Mouse (Mus musculus): ENCODE measurements around the gene Clcnkb.
A peak's percentile ranks its signal among the peaks of the same experiment; 100 is the strongest.

Clcnkb gene

GRCm38 (mm10) chr4:141433191-141433590, 17.4 kb upstream of the Clcnkb start:
- no peak for DNase-seq (ENCODE audit: low spot score)

GRCm38 (mm10) chr4:141432666-141433065, 16.9 kb upstream of the Clcnkb start:
- DNase-seq (ENCODE audit: low spot score) = no peak

GRCm38 (mm10) chr4:141430997-141431396, 15.2 kb upstream of the Clcnkb start:
- DNase-seq (ENCODE audit: low spot score) = peak; percentile 67

- no peak for DNase-seq (ENCODE audit: low spot score)
These were observed 14.0 kb upstream of the Clcnkb start for GRCm38 (mm10) chr4:141429847-141430246.

- DNase-seq (ENCODE audit: low spot score) = no peak
These were observed 13.6 kb upstream of the Clcnkb start for GRCm38 (mm10) chr4:141429381-141429780.

- DNase-seq (ENCODE audit: low spot score) = no peak
These were observed 12.1 kb upstream of the Clcnkb start for GRCm38 (mm10) chr4:141427921-141428320.

- no peak for DNase-seq (ENCODE audit: low spot score)
These were observed 11.3 kb upstream of the Clcnkb start for GRCm38 (mm10) chr4:141426796-141427745.

GRCm38 (mm10) chr4:141425484-141426479, 10.0 kb upstream of the Clcnkb start:
- peak; percentile 26 for DNase-seq (ENCODE audit: low spot score)

GRCm38 (mm10) chr4:141423691-141424431, 8.0 kb upstream of the Clcnkb start:
- DNase-seq (ENCODE audit: low spot score) = no peak

GRCm38 (mm10) chr4:141423288-141423687, 7.5 kb upstream of the Clcnkb start:
- no peak for DNase-seq (ENCODE audit: low spot score)

GRCm38 (mm10) chr4:141422841-141423240, 7.0 kb upstream of the Clcnkb start:
- no peak for DNase-seq (ENCODE audit: low spot score)

GRCm38 (mm10) chr4:141421423-141421822, 5.6 kb upstream of the Clcnkb start:
- DNase-seq (ENCODE audit: low spot score) = no peak

GRCm38 (mm10) chr4:141420886-141421285, 5.1 kb upstream of the Clcnkb start:
- DNase-seq (ENCODE audit: low spot score) = no peak

- no peak for DNase-seq (ENCODE audit: low spot score)
These were observed 4.5 kb upstream of the Clcnkb start, which contains the start of gene Hspb7 for GRCm38 (mm10) chr4:141420192-141420829. Hspb7 (plus strand) TSS chr4:141420779.

GRCm38 (mm10) chr4:141419398-141420191, 3.8 kb upstream of the Clcnkb start:
- DNase-seq (ENCODE audit: low spot score) = no peak

GRCm38 (mm10) chr4:141411430-141411992, 4.3 kb downstream of the Clcnkb start:
- DNase-seq (ENCODE audit: low spot score) = no peak

GRCm38 (mm10) chr4:141408577-141408976, 7.2 kb downstream of the Clcnkb start:
- DNase-seq (ENCODE audit: low spot score) = no peak

GRCm38 (mm10) chr4:141406516-141407299, 9.1 kb downstream of the Clcnkb start:
- peak; percentile 24 for DNase-seq (ENCODE audit: low spot score)

GRCm38 (mm10) chr4:141405314-141405622, 10.5 kb downstream of the Clcnkb start:
- no peak for DNase-seq (ENCODE audit: low spot score)

Measured in T-cell, adult 2 months (primary cell).